Mouse (Mus musculus): Measurements from ENCODE around the gene Slc22a2. TPM values are rescaled to one million over a fixed set of nuclear protein-coding genes. Genes with fewer than 3 reads are reported as not detected.

Gene Slc22a2
- polyA plus RNA-seq, 2 experiments: not detected

DNA sequence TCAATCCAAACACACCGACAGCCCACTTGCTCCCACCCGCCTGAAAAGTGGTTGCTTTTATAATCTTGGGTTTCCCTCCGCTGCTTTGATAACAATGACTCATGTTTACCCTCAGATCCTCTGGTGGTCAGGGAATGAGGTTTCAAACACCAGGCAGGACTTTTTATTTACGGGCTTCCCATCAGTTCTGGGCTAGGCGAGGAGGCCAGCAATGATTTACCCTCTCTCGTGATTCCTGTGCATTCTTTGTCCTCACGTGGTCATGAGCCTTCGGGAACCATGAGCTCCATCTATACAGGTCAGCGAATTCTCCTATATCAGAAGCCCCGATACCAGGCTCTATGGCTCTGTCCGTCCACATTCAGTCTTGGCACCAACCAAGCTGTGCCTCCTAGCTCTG lies 3.0 kb downstream of the Slc22a2 start:
- no peak overlapping the region for H3K9ac ChIP-seq (ENCODE audit: low read depth, low read length, severe bottlenecking)
- 0 out of 2 replicates have a peak, but pooled peaks cover 3% of the 10 kb centered on the region for H3K4me1 ChIP-seq (ENCODE audit: control insufficient read depth, insufficient read depth, low read length)
- no peaks in the 10 kb centered on the region for H3K9me3 ChIP-seq (ENCODE audit: control insufficient read depth, low read length)
- no peak overlapping the region for H3K4me2 ChIP-seq (replicated peaks; ENCODE audit: low read depth, low read length, severe bottlenecking)
- no peaks in the 10 kb centered on the region for H3K36me3 ChIP-seq (ENCODE audit: control insufficient read depth, insufficient read depth, low read length)
- no peak overlapping the region for H3K27ac ChIP-seq (replicated peaks; ENCODE audit: low read depth, low read length)
- ATAC-seq (ENCODE audit: low FRiP score, low read depth): no peak
- no peak for DNase-seq (ENCODE audit: low spot score)
- H3K27me3 ChIP-seq (ENCODE audit: control insufficient read depth, insufficient read depth, low read length): no peaks in the 10 kb centered on the region
- H3K4me3 ChIP-seq (replicated peaks; ENCODE audit: low read length): no peak overlapping the region
- no peak for TF ChIP-seq POLR2A (IDR thresholded peaks at IDR 0.05; ENCODE audit: borderline replicate concordance, extremely low read depth, insufficient read depth, insufficient read length)
- WGBS: 72% methylated on average over 11 of the region's 11 CpGs

DNA sequence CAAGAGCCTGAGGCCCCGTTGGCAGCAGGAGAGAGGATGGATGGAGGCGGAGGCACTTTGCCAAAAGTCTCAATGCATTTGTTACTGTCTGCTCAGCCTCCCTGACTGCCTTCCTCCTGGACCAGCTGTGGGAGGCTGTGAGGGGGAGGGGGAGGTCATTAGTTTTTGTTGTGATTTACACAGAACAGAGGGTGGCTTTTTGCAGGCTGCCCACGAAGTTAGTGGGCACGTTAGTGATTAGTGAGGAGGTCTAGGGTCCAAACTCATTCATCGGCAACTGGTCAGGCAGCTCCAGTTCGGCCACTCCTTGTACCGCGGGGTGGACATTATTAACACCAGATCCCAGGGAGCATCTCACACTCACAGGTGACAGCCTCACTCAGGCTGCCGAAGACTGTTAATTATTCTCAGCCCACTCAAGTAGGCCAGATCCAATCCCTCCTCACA lies 4.9 kb downstream of the Slc22a2 start:
- DNase-seq (ENCODE audit: low spot score) (peak; percentile 75), ATAC-seq (ENCODE audit: low FRiP score, low read depth) (no peak; the same call in 1 of the 2 replicates)
- Histone ChIP-seq H3K4me3 (replicated peaks; ENCODE audit: low read length) (no peak overlapping the region), H3K27ac (replicated peaks; ENCODE audit: low read depth, low read length) (no peak overlapping the region), H3K9ac (ENCODE audit: low read depth, low read length, severe bottlenecking) (no peak overlapping the region), H3K9me3 (ENCODE audit: control insufficient read depth, low read length) (no peaks in the 10 kb centered on the region), H3K4me2 (replicated peaks; ENCODE audit: low read depth, low read length, severe bottlenecking) (no peak overlapping the region), H3K36me3 (ENCODE audit: control insufficient read depth, insufficient read depth, low read length) (no peaks in the 10 kb centered on the region), H3K27me3 (ENCODE audit: control insufficient read depth, insufficient read depth, low read length) (no peaks in the 10 kb centered on the region), H3K4me1 (ENCODE audit: control insufficient read depth, insufficient read depth, low read length) (0 out of 2 replicates have a peak, but pooled peaks cover 3% of the 10 kb centered on the region)
- 21% methylated on average over 9 of the region's 9 CpGs for WGBS
- no peak for TF ChIP-seq POLR2A (IDR thresholded peaks at IDR 0.05; ENCODE audit: borderline replicate concordance, extremely low read depth, insufficient read depth, insufficient read length)

DNA sequence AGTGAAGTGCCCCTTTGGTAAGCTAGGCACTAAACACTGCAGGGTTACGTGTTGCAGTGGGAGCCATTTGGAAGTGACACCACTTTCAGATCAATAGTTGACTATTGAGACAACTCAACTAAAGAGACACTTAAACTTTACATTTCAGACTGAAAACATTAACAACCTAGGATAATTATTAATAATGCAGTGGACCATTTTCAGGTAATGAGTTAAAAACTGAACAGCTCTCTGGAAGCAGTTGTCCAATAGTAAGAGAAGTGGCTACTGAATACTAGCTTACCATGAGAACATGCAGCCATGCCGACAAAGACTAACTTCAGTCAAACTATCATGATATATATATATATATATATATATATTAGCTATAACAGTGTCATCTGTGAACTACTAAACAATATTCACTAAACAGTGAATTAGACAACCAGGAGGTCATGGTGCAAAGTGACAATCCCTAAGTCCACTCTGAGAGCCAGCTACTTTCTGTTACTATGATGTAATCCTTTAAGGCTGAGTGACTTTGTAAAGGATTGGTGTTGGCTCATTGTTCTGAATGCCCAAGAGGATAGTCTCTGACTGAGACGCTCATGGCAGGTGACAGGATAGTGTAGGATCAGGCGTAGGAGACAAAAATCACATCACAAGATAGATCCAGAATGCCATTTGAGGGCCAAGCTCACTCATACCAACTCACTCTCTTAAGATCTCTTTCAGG lies 7.1 kb downstream of the Slc22a2 start:
- H3K4me2 ChIP-seq (replicated peaks; ENCODE audit: low read depth, low read length, severe bottlenecking): no peak overlapping the region
- H3K4me3 ChIP-seq (replicated peaks; ENCODE audit: low read length): no peak overlapping the region
- TF ChIP-seq POLR2A (IDR thresholded peaks at IDR 0.05; ENCODE audit: borderline replicate concordance, extremely low read depth, insufficient read depth, insufficient read length): no peak
- DNase-seq (ENCODE audit: low spot score) (no peak), ATAC-seq (ENCODE audit: low FRiP score, low read depth) (no peak)
- H3K27ac ChIP-seq (replicated peaks; ENCODE audit: low read depth, low read length): no peak overlapping the region
- no peaks in the 10 kb centered on the region for H3K9me3 ChIP-seq (ENCODE audit: control insufficient read depth, low read length)
- no peaks in the 10 kb centered on the region for H3K36me3 ChIP-seq (ENCODE audit: control insufficient read depth, insufficient read depth, low read length)
- no peak overlapping the region for H3K9ac ChIP-seq (ENCODE audit: low read depth, low read length, severe bottlenecking)
- H3K27me3 ChIP-seq (ENCODE audit: control insufficient read depth, insufficient read depth, low read length): no peaks in the 10 kb centered on the region
- H3K4me1 ChIP-seq (ENCODE audit: control insufficient read depth, insufficient read depth, low read length): 0 out of 2 replicates have a peak, but pooled peaks cover 3% of the 10 kb centered on the region
- 93% methylated on average over 4 of the region's 4 CpGs for WGBS

DNA sequence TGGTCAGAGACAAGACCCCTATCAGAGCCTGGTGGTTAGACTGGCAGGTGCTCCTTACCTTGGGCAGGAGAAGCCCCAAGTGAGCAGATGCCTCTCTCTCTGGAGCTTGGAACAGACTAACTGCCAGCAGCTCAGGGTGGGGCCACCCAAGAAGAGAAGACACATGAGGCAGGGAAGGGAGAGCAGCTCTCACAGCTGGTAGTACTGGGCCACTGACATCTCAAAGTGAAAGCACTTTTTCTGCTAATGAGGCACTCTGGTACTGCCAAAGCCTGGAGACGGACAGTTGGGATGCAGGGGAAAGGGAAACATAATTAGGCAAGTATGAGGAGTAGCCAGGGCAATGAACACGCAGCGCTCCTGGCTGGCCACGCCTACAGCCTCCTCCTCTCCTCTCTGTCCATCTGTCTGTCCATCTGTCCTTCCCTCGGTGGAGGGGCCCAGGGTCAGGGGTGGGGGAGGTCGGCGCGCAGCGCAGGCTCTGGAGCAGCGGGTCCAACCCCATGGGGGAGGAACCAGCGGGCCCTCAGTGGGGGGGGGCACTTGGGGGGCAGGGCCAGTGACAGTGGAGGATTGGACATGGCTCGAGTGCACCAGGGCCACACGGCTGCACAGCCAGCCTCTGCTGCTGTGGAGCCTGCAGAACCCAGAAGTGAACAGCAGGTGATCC lies 12.0 kb downstream of the Slc22a2 start:
- ATAC-seq (ENCODE audit: low FRiP score, low read depth): no peak
- no peaks in the 10 kb centered on the region for H3K9me3 ChIP-seq (ENCODE audit: control insufficient read depth, low read length)
- H3K9ac ChIP-seq (ENCODE audit: low read depth, low read length, severe bottlenecking): no peak overlapping the region
- no peaks in the 10 kb centered on the region for H3K36me3 ChIP-seq (ENCODE audit: control insufficient read depth, insufficient read depth, low read length)
- no peaks in the 10 kb centered on the region for H3K4me1 ChIP-seq (ENCODE audit: control insufficient read depth, insufficient read depth, low read length)
- 77% methylated on average over 13 of the region's 13 CpGs for WGBS
- no peak overlapping the region for H3K4me3 ChIP-seq (replicated peaks; ENCODE audit: low read length)
- no peak for DNase-seq (ENCODE audit: low spot score)
- H3K27me3 ChIP-seq (ENCODE audit: control insufficient read depth, insufficient read depth, low read length): no peaks in the 10 kb centered on the region
- no peak for TF ChIP-seq POLR2A (IDR thresholded peaks at IDR 0.05; ENCODE audit: borderline replicate concordance, extremely low read depth, insufficient read depth, insufficient read length)
- H3K27ac ChIP-seq (replicated peaks; ENCODE audit: low read depth, low read length): no peak overlapping the region
- H3K4me2 ChIP-seq (replicated peaks; ENCODE audit: low read depth, low read length, severe bottlenecking): no peak overlapping the region

DNA sequence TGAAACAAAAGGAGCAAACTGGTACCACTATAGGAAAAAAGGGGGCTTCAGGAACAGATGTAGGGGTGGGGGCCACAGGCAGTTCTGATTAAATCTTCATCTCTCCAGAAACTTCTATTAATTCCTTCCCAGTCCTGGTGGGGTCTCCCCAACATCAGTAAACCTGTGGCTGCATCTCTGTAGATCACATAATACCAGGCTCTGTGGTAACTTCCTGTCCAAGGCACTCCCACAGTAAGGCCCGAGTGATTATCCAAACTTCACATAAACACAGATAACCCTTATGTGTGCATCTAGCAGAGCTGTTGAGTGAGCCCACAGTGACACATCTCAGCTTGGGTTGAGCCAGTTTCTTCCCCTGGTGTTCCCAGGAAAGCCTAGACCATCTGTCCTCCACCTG lies 22.7 kb downstream of the Slc22a2 start:
- H3K27ac ChIP-seq (replicated peaks; ENCODE audit: low read depth, low read length): no peak overlapping the region
- H3K4me1 ChIP-seq (ENCODE audit: control insufficient read depth, insufficient read depth, low read length): no peaks in the 10 kb centered on the region
- 35% methylated on average over 1 of the region's 1 CpGs for WGBS
- no peak overlapping the region for H3K4me3 ChIP-seq (replicated peaks; ENCODE audit: low read length)
- no peaks in the 10 kb centered on the region for H3K27me3 ChIP-seq (ENCODE audit: control insufficient read depth, insufficient read depth, low read length)
- no peak overlapping the region for H3K4me2 ChIP-seq (replicated peaks; ENCODE audit: low read depth, low read length, severe bottlenecking)
- DNase-seq (ENCODE audit: low spot score): no peak
- no peaks in the 10 kb centered on the region for H3K36me3 ChIP-seq (ENCODE audit: control insufficient read depth, insufficient read depth, low read length)
- H3K9ac ChIP-seq (ENCODE audit: low read depth, low read length, severe bottlenecking): no peak overlapping the region
- no peak for TF ChIP-seq POLR2A (IDR thresholded peaks at IDR 0.05; ENCODE audit: borderline replicate concordance, extremely low read depth, insufficient read depth, insufficient read length)
- no peak for ATAC-seq (ENCODE audit: low FRiP score, low read depth)
- no peaks in the 10 kb centered on the region for H3K9me3 ChIP-seq (ENCODE audit: control insufficient read depth, low read length)
